Mouse (Mus musculus) cerebellum, adult 2 months (tissue): ENCODE data around the gene Btbd10.

Source experiments
- CTCF ChIP-seq: fragments of 200-500 bp; IDR thresholded peaks from 2 replicates; pipeline ENCODE4 v1.5.1; 2011; ENCODE audit warnings: low read depth, mild to moderate bottlenecking, control low read depth, low read length, moderate library complexity, borderline replicate concordance; ENCODE audit not compliant: insufficient read depth
- POLR2A ChIP-seq: fragments of 200-500 bp; IDR thresholded peaks from 2 replicates; pipeline ENCODE4 v1.6.1; 2011; ENCODE audit warnings: low read length, control low read depth, borderline replicate concordance; ENCODE audit not compliant: insufficient read depth

DNA sequence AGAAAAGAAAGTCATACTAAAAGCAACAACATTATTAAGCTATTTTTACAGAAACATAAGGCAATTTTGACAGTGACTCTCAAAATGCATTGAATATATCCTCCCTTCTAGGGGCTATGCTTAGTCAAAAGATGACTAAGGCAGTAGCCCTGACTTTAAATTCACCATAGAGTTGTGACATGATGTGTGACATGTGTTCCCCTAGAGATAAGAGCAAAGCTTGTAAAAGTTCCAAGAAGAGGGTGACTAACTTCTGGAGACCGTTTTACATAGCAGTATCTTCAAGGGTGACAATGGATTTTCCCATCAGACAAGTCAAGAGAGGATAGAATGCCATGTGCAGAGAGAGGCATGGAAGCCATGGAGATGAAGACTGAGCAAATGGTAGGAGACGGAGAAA lies 22.4 kb upstream of the Btbd10 start:
- TF ChIP-seq CTCF (no peak), POLR2A (no peak)
